Mouse (Mus musculus): Measurements from ENCODE around the gene Polr3b.

DNA sequence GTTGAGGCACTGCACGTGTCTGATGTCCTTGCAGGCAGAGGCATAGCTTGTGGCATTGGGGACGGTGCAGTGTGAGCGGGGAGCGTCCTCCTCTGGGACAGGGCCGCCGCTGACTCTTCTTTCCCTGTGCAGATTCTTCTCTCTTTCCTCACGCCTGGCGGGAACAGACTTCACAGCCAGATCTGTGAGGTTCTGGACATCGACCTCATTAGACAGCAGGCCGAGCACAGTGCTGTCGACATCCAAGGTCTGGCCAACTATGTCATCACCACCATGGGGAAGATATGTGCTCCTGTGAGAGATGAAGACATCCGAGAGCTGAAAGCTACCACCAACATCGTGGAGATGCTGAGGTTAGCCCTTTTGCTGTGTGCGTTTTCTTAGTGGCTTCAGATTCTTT is 31.1 kb upstream of the Polr3b start:
- TF ChIP-seq POLR2A (IDR thresholded peaks at IDR 0.05; ENCODE audit: low read depth, low read length) (no peak), CTCF (IDR thresholded peaks at IDR 0.05; ENCODE audit: extremely low read depth, insufficient read length, insufficient replicate concordance, low read depth, low read length) (no peak)
